Mouse (Mus musculus) lung, adult 2 months (tissue): ENCODE measurements around the gene Oprd1.

ENCODE experiments used
- CTCF ChIP-seq: fragments of 200-500 bp; IDR thresholded peaks from 2 replicates; pipeline ENCODE4 v1.5.1; 2011; ENCODE audit warnings: mild to moderate bottlenecking, low read length, control low read depth; ENCODE audit not compliant: insufficient read depth
- POLR2A ChIP-seq: fragments of 200-500 bp; IDR thresholded peaks from 2 replicates; pipeline ENCODE4 v1.6.1; 2011; ENCODE audit warnings: low read depth, mild to moderate bottlenecking, control low read depth, low read length, borderline replicate concordance; ENCODE audit errors: extremely low read depth

DNA sequence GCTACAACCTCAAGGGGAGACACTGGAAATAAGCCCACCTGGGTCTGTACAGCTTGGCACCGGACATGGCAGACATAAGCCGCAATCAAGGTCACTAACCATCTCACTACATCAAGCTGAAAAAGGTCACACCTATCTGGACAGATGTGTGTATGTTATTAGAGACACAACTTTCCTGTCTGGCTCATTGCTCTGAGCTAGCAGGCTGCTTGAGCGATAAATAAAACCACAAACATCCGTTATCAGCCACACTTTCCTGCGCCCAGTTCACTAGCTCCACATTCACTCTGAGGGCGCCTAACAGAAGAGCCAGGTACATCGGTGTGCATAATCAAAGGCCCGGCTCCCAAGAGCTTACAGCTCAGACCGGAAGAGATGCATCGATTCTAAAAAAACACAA is 806 bp upstream of the Oprd1 start:
- TF ChIP-seq CTCF (no peak), POLR2A (no peak)
